15 mouse cellular contexts compared by ENCODE assay signal in the genomic region with DNA sequence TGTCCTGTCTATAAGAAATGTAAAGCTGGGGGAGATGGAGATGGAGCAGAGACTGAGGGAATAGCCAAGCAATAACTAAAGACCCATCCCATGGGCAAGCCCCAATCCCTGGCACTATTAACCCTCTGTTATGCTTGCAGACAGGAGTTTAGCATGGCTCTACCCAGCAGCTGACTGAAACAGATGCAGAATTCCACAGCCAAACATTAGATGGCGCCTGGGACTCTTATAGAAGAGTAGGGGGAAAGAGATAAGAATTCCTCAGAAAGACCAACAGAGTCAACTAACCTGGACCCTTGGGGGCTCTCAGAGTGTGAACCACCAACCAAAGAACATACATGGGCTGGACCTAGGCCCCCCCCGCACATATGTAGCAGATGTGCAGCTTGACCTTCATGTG. TPM values are rescaled to one million over a fixed set of nuclear protein-coding genes. Genes with fewer than 3 reads are reported as not detected.
DNase-seq lines count a peak whose midpoint lies in the region; ATAC-seq and TF ChIP-seq lines count a peak whose summit lies in the region.
"Had no signal": no experiment of that assay in that cellular context is flagged by ENCODE, and none has a peak within 500 bp of the region (broad histone marks: within the 10 kb centered on the region; RNA-seq: fewer than 3 reads in every experiment).

No protein-coding gene starts in this region.

- no peak for ATAC-seq in kidney, embryonic 15.5 days (replicated peaks; ENCODE audit: low FRiP score)
- ATAC-seq in midbrain, postnatal 0 days (ENCODE audit: low FRiP score), result no peak
- no peak for ATAC-seq in midbrain, embryonic 16.5 days
- ATAC-seq in monocyte, adult 5-6 weeks (replicated peaks; ENCODE audit: insufficient number of reproducible peaks, low FRiP score, low TSS enrichment, poor library complexity, severe bottlenecking), result no peak
- ATAC-seq: liver, postnatal 0 days had no signal

- H3K9ac ChIP-seq in kidney, embryonic 15.5 days, result no peak overlapping the region
- H3K9ac ChIP-seq in midbrain, postnatal 0 days (replicated peaks; ENCODE audit: low read length, poor library complexity, severe bottlenecking), result no peak overlapping the region
- H3K9ac ChIP-seq in midbrain, embryonic 16.5 days (ENCODE audit: low read depth, low read length), result no peak overlapping the region
- H3K9ac ChIP-seq: limb, embryonic 13.5 days; liver, postnatal 0 days had no signal

- H3K27ac ChIP-seq in gastrocnemius, adult 2 months, result no peak overlapping the region
- no peak overlapping the region for H3K27ac ChIP-seq in kidney, embryonic 15.5 days
- H3K27ac ChIP-seq in midbrain, postnatal 0 days (ENCODE audit: low read depth, low read length), result no peak overlapping the region
- no peak overlapping the region for H3K27ac ChIP-seq in midbrain, embryonic 16.5 days (ENCODE audit: low read length)
- H3K27ac ChIP-seq: limb, embryonic 13.5 days had no signal

- no peaks in the 10 kb centered on the region for H3K27me3 ChIP-seq in kidney, embryonic 15.5 days
- no peaks in the 10 kb centered on the region for H3K27me3 ChIP-seq in midbrain, postnatal 0 days (ENCODE audit: insufficient read depth, low read length)
- no peaks in the 10 kb centered on the region for H3K27me3 ChIP-seq in midbrain, embryonic 16.5 days (ENCODE audit: control insufficient read depth, insufficient read depth, low read depth, low read length)
- H3K27me3 ChIP-seq: limb, embryonic 13.5 days had no signal

- H3K36me3 ChIP-seq in kidney, embryonic 15.5 days, result peaks cover 75% of the 10 kb centered on the region
- H3K36me3 ChIP-seq in midbrain, postnatal 0 days (ENCODE audit: insufficient read depth, low read length), result peaks cover 19% of the 10 kb centered on the region
- H3K36me3 ChIP-seq in midbrain, embryonic 16.5 days (ENCODE audit: control insufficient read depth, insufficient read depth, low read length), result peaks cover 30% of the 10 kb centered on the region

- TF ChIP-seq CTCF in gastrocnemius, adult 2 months (IDR thresholded peaks at IDR 0.05), result peak; percentile 40; the same call in 1 of the 2 replicates
- peak; percentile 67 for TF ChIP-seq CTCF in midbrain, postnatal 0 days (IDR thresholded peaks at IDR 0.05)

- no peak overlapping the region for H3K4me2 ChIP-seq in kidney, embryonic 15.5 days
- no peak overlapping the region for H3K4me2 ChIP-seq in midbrain, postnatal 0 days (ENCODE audit: low read depth, low read length, poor library complexity, severe bottlenecking)
- no peak overlapping the region for H3K4me2 ChIP-seq in midbrain, embryonic 16.5 days (ENCODE audit: low read length)
- H3K4me2 ChIP-seq: heart, embryonic 11.5 days; limb, embryonic 13.5 days had no signal

- intact Hi-C loops in gastrocnemius, adult 2 months (cut with DNase I), result loop anchor here (1.0 kb wide), 1 partner anchor 51 kb away; no protein-coding TSS in a partner anchor

- H3K4me3 ChIP-seq in gastrocnemius, adult 2 months, result no peak overlapping the region
- no peak overlapping the region for H3K4me3 ChIP-seq in kidney, embryonic 15.5 days (replicated peaks)
- H3K4me3 ChIP-seq in midbrain, postnatal 0 days (ENCODE audit: low read depth, low read length), result no peak overlapping the region
- no peak overlapping the region for H3K4me3 ChIP-seq in midbrain, embryonic 16.5 days (ENCODE audit: low read depth, low read length)
- H3K4me3 ChIP-seq: limb, embryonic 13.5 days; myocyte had no signal

- no peak for DNase-seq in gastrocnemius, adult 2 months
- no peak for DNase-seq in gastrocnemius, postnatal 25 days
- DNase-seq in kidney, postnatal 4 days, result peak; percentile 23 to 39
- DNase-seq in midbrain, postnatal 0 days (ENCODE audit: low spot score), result peak; percentile 32
- DNase-seq: cerebellum, adult 11-12 months; gastrocnemius, postnatal 14 days; heart, postnatal 4 days; liver, postnatal 0 days; right cerebral cortex, adult 18-20 months had no signal

- no peaks in the 10 kb centered on the region for H3K4me1 ChIP-seq in kidney, embryonic 15.5 days
- H3K4me1 ChIP-seq in midbrain, postnatal 0 days (ENCODE audit: insufficient read depth, low read length), result no peaks in the 10 kb centered on the region
- H3K4me1 ChIP-seq in midbrain, embryonic 16.5 days (ENCODE audit: control insufficient read depth, insufficient read depth, low read length), result no peaks in the 10 kb centered on the region
- H3K4me1 ChIP-seq: limb, embryonic 13.5 days had no signal

- no peaks in the 10 kb centered on the region for H3K9me3 ChIP-seq in kidney, embryonic 15.5 days (replicated peaks)
- H3K9me3 ChIP-seq in midbrain, postnatal 0 days (ENCODE audit: low read length), result no peaks in the 10 kb centered on the region
- no peaks in the 10 kb centered on the region for H3K9me3 ChIP-seq in midbrain, embryonic 16.5 days (replicated peaks; ENCODE audit: control insufficient read depth, low read length, poor library complexity, severe bottlenecking)
- H3K9me3 ChIP-seq: limb, embryonic 13.5 days had no signal

- 62% methylated on average over 2 of the region's 2 CpGs for WGBS in kidney, embryonic 15.5 days
- WGBS in midbrain, postnatal 0 days, result 62% methylated on average over 2 of the region's 2 CpGs
- 53% methylated on average over 2 of the region's 2 CpGs for WGBS in midbrain, embryonic 16.5 days

RNA-seq across cellular contexts. Expression of gene Mon2, which starts 36.4 kb away (rescaled TPM):
- total RNA-seq in gastrocnemius, adult 2 months (2021), result 10 to 100 TPM; 36.9 to 50.9 TPM
- 10 to 100 TPM; 29.3 to 33.6 TPM for total RNA-seq in gastrocnemius, postnatal 25 days (2021)
- polyA plus RNA-seq in kidney, embryonic 15.5 days (2015; fragmentation: Nextera tagmentation; extraction: Ambion mirVana), result 24.3 and 24.6 TPM in 2 replicates
- total RNA-seq in midbrain, postnatal 0 days (2014; rRNA removed), result 46.0 and 54.0 TPM in 2 replicates
- polyA plus RNA-seq in midbrain, postnatal 0 days (2015; fragmentation: Nextera tagmentation; extraction: Ambion mirVana), result 11.2 and 16.8 TPM in 2 replicates
- 23.2 and 24.0 TPM in 2 replicates for polyA plus RNA-seq in midbrain, embryonic 16.5 days (2015; fragmentation: Nextera tagmentation; extraction: Ambion mirVana)
- total RNA-seq in monocyte, adult 5-6 weeks (2017), result 56.0 to 83.1 TPM (median 63.2 TPM) in 3 replicates

Comparison
In these comparisons a context has a peak if more than half of its experiments do, and no peak if none do; other contexts are left out.
1. DNase-seq: peak in kidney, postnatal 4 days (2 of 2) and midbrain, postnatal 0 days (single experiment); none in gastrocnemius, adult 2 months (single experiment) and gastrocnemius, postnatal 25 days (single experiment).